Mouse (Mus musculus) brain, embryonic 14.5 days (tissue): ENCODE measurements around the gene Kdm6b.

Experiments
- CTCF ChIP-seq: fragments of 200-500 bp; IDR thresholded peaks from 2 replicates; pipeline ENCODE4 v1.5.1; 2012; ENCODE audit warnings: inconsistent platforms, mild to moderate bottlenecking, moderate library complexity, borderline replicate concordance; ENCODE audit not compliant: insufficient read depth, insufficient read length; ENCODE audit errors: extremely low read depth
- POLR2A ChIP-seq: fragments of 200-500 bp; IDR thresholded peaks from 2 replicates; pipeline ENCODE4 v1.6.1; 2012; ENCODE audit warnings: mild to moderate bottlenecking, inconsistent platforms, borderline replicate concordance; ENCODE audit not compliant: poor library complexity, insufficient read depth, insufficient read length, severe bottlenecking; ENCODE audit errors: extremely low read depth

- TF ChIP-seq CTCF (no peak), POLR2A (no peak)
These were observed 15.8 kb upstream of the Kdm6b start for GRCm38 (mm10) chr11:69429313-69429712.
